Mouse (Mus musculus) layer of hippocampus, postnatal 10 days (tissue): ENCODE measurements around the gene Gm20850. TPM values are rescaled to one million over a fixed set of nuclear protein-coding genes. Genes with fewer than 3 reads are reported as not detected.
"Not testable (repeated sequence)": the region's sequence is repeated elsewhere in the genome, so short reads cannot be mapped to it uniquely, and the experiment has no call there.

Experiments
- DNase-seq, 2 experiments: peaks; one replicate each; pipeline ENCODE4 v3.0.0; 2021; ENCODE audit warnings: low spot score in 2 of 2
- long read RNA-seq: library from polyadenylated mRNA; stranded (forward); transcript quantifications from one replicate; pipeline ENCODE4 v2.0.0, GENCODE M21; 2023
- total RNA-seq, 2 experiments: library from RNA; stranded (reverse); gene quantifications; 2 replicates each; pipeline ENCODE4 v1.2.3; 2021

The Gm20850 gene
- not detected for total RNA-seq
- long read RNA-seq, result 0 reads

- not testable (repeated sequence) for DNase-seq
These were observed at the start of gene Gm20850 for GRCm38 (mm10) chrY:75715022-75715421. Gm20850 (plus strand) TSS chrY:75715322.
